Mouse (Mus musculus): Measurements from ENCODE around the gene Chaf1b. TPM values are rescaled to one million over a fixed set of nuclear protein-coding genes. Genes with fewer than 3 reads are reported as not detected.

The Chaf1b gene
- polyA plus RNA-seq, 1 experiment from 2014 or later = 40.8 TPM

DNA sequence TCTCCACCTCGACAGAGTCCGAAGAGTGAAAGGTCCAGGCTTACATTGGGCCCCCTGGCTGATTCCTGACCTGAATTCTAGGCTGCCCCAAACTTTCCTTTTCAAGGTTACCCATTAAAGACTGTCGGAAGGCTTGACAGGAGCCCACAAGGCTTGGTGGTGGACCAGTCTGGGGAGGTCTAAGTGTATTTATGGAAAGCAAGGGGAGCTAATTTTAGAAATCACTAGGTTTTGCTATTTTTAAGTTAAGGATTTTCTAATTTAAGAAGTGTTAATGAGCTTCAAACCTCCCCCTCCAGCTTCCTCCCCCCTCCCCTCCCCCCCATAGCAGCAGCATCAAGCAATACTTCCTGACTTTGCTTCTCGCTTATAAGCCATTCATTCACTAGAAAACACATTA is 37.0 kb downstream of the Chaf1b start:
- peaks cover 3% of the 10 kb centered on the region; the same call in 1 of the 2 replicates for H3K4me1 ChIP-seq (ENCODE audit: control insufficient read depth, insufficient read depth, low read length)
- ATAC-seq (replicated peaks; ENCODE audit: extremely low read depth, insufficient read depth, low FRiP score) = no peak
- H3K36me3 ChIP-seq (ENCODE audit: control insufficient read depth, insufficient read depth) = no peaks in the 10 kb centered on the region
- no peaks in the 10 kb centered on the region for H3K9me3 ChIP-seq (replicated peaks; ENCODE audit: control insufficient read depth, low read length)
- no peaks in the 10 kb centered on the region for H3K27me3 ChIP-seq (ENCODE audit: control insufficient read depth, insufficient read depth, low read length)
- 53% methylated on average over 4 of the region's 4 CpGs for WGBS
- no peak overlapping the region for H3K9ac ChIP-seq (ENCODE audit: low read length)
- no peak overlapping the region for H3K4me2 ChIP-seq (ENCODE audit: low read depth, low read length)
- no peak overlapping the region for H3K4me3 ChIP-seq (ENCODE audit: low read length)
- H3K27ac ChIP-seq (ENCODE audit: low read length) = no peak overlapping the region

DNA sequence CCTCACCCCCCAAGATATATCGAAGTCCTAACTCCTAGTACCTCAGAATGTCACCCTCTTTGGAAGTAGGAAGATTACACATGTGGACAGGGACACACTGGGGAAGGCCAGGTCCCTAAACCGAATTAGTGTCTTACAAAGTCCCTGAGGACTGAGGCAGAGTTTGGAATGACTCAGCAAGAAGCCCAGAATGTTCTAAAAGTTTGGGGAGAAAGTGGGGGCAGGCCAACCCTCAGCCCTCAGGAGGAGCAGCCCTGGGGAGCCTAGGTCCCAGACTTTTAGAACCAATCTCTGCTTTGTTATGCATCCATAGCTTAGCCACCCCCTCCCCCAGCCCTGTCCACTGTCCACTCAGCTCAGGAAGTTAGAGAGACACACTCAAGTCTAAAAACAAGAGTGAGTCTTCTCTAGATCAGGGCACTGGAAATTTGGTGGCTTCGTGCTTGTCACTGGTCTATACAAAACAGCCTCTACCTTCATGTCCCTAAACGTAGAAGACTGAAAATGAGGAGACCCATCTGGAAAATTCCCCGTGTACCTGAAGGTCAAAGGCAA is 39.2 kb downstream of the Chaf1b start:
- no peak for ATAC-seq (replicated peaks; ENCODE audit: extremely low read depth, insufficient read depth, low FRiP score)
- no peak overlapping the region for H3K9ac ChIP-seq (ENCODE audit: low read length)
- no peaks in the 10 kb centered on the region for H3K9me3 ChIP-seq (replicated peaks; ENCODE audit: control insufficient read depth, low read length)
- H3K4me2 ChIP-seq (ENCODE audit: low read depth, low read length) = no peak overlapping the region
- 73% methylated on average over 5 of the region's 5 CpGs for WGBS
- no peak overlapping the region for H3K4me3 ChIP-seq (ENCODE audit: low read length)
- H3K27me3 ChIP-seq (ENCODE audit: control insufficient read depth, insufficient read depth, low read length) = no peaks in the 10 kb centered on the region
- H3K4me1 ChIP-seq (ENCODE audit: control insufficient read depth, insufficient read depth, low read length) = peaks cover 3% of the 10 kb centered on the region; the same call in 1 of the 2 replicates
- no peak overlapping the region for H3K27ac ChIP-seq (ENCODE audit: low read length)
- no peaks in the 10 kb centered on the region for H3K36me3 ChIP-seq (ENCODE audit: control insufficient read depth, insufficient read depth)

- no peak for ATAC-seq (replicated peaks; ENCODE audit: extremely low read depth, insufficient read depth, low FRiP score)
- Histone ChIP-seq H3K36me3 (ENCODE audit: control insufficient read depth, insufficient read depth) (no peaks in the 10 kb centered on the region), H3K9me3 (replicated peaks; ENCODE audit: control insufficient read depth, low read length) (no peaks in the 10 kb centered on the region), H3K27me3 (ENCODE audit: control insufficient read depth, insufficient read depth, low read length) (no peaks in the 10 kb centered on the region), H3K9ac (ENCODE audit: low read length) (no peak overlapping the region), H3K4me2 (ENCODE audit: low read depth, low read length) (no peak overlapping the region), H3K27ac (ENCODE audit: low read length) (no peak overlapping the region), H3K4me3 (ENCODE audit: low read length) (no peak overlapping the region), H3K4me1 (ENCODE audit: control insufficient read depth, insufficient read depth, low read length) (no peaks in the 10 kb centered on the region)
- WGBS = 69% methylated on average over 7 of the region's 7 CpGs
Observed at GRCm38 (mm10) chr16:93923788-93924187, 40.1 kb downstream of the Chaf1b start.

- Histone ChIP-seq H3K9ac (ENCODE audit: low read length) (no peak overlapping the region), H3K27me3 (ENCODE audit: control insufficient read depth, insufficient read depth, low read length) (no peaks in the 10 kb centered on the region; the same call in 1 of the 2 replicates), H3K4me1 (ENCODE audit: control insufficient read depth, insufficient read depth, low read length) (no peaks in the 10 kb centered on the region), H3K36me3 (ENCODE audit: control insufficient read depth, insufficient read depth) (no peaks in the 10 kb centered on the region), H3K27ac (ENCODE audit: low read length) (no peak overlapping the region), H3K4me2 (ENCODE audit: low read depth, low read length) (no peak overlapping the region), H3K9me3 (replicated peaks; ENCODE audit: control insufficient read depth, low read length) (no peaks in the 10 kb centered on the region), H3K4me3 (ENCODE audit: low read length) (no peak overlapping the region)
- ATAC-seq (replicated peaks; ENCODE audit: extremely low read depth, insufficient read depth, low FRiP score) = no peak
- WGBS = 74% methylated on average over 8 of the region's 8 CpGs
Observed at GRCm38 (mm10) chr16:93925684-93926247, 42.1 kb downstream of the Chaf1b start.

GRCm38 (mm10) chr16:93929370-93930032 is 45.8 kb downstream of the Chaf1b start:
- Histone ChIP-seq H3K4me2 (ENCODE audit: low read depth, low read length) (no peak overlapping the region), H3K4me3 (ENCODE audit: low read length) (no peak overlapping the region), H3K9ac (ENCODE audit: low read length) (no peak overlapping the region), H3K9me3 (replicated peaks; ENCODE audit: control insufficient read depth, low read length) (no peaks in the 10 kb centered on the region), H3K27me3 (ENCODE audit: control insufficient read depth, insufficient read depth, low read length) (peaks cover 5% of the 10 kb centered on the region), H3K36me3 (ENCODE audit: control insufficient read depth, insufficient read depth) (no peaks in the 10 kb centered on the region), H3K27ac (ENCODE audit: low read length) (no peak overlapping the region), H3K4me1 (ENCODE audit: control insufficient read depth, insufficient read depth, low read length) (no peaks in the 10 kb centered on the region)
- 80% methylated on average over 17 of the region's 17 CpGs for WGBS
- no peak for ATAC-seq (replicated peaks; ENCODE audit: extremely low read depth, insufficient read depth, low FRiP score)

- Histone ChIP-seq H3K9ac (ENCODE audit: low read length) (no peak overlapping the region), H3K9me3 (replicated peaks; ENCODE audit: control insufficient read depth, low read length) (no peaks in the 10 kb centered on the region), H3K36me3 (ENCODE audit: control insufficient read depth, insufficient read depth) (no peaks in the 10 kb centered on the region), H3K4me3 (ENCODE audit: low read length) (no peak overlapping the region), H3K27ac (ENCODE audit: low read length) (no peak overlapping the region), H3K4me1 (ENCODE audit: control insufficient read depth, insufficient read depth, low read length) (peaks cover 3% of the 10 kb centered on the region; the same call in 1 of the 2 replicates), H3K27me3 (ENCODE audit: control insufficient read depth, insufficient read depth, low read length) (peaks cover 28% of the 10 kb centered on the region), H3K4me2 (ENCODE audit: low read depth, low read length) (no peak overlapping the region)
- ATAC-seq (replicated peaks; ENCODE audit: extremely low read depth, insufficient read depth, low FRiP score) = no peak
- WGBS = 68% methylated on average over 17 of the region's 17 CpGs
Observed at GRCm38 (mm10) chr16:93932185-93933168, 48.8 kb downstream of the Chaf1b start.

- Histone ChIP-seq H3K36me3 (ENCODE audit: control insufficient read depth, insufficient read depth) (no peaks in the 10 kb centered on the region), H3K9ac (ENCODE audit: low read length) (no peak overlapping the region), H3K4me3 (ENCODE audit: low read length) (peak overlapping the region; percentile 17), H3K27ac (ENCODE audit: low read length) (no peak overlapping the region), H3K4me1 (ENCODE audit: control insufficient read depth, insufficient read depth, low read length) (peaks cover 5% of the 10 kb centered on the region), H3K4me2 (ENCODE audit: low read depth, low read length) (peak overlapping the region; percentile 42), H3K27me3 (ENCODE audit: control insufficient read depth, insufficient read depth, low read length) (peaks cover 34% of the 10 kb centered on the region), H3K9me3 (replicated peaks; ENCODE audit: control insufficient read depth, low read length) (no peaks in the 10 kb centered on the region)
- WGBS = 24% methylated on average over 13 of the region's 13 CpGs
- no peak for ATAC-seq (replicated peaks; ENCODE audit: extremely low read depth, insufficient read depth, low FRiP score)
Observed at GRCm38 (mm10) chr16:93934588-93934987, 50.9 kb downstream of the Chaf1b start.

DNA sequence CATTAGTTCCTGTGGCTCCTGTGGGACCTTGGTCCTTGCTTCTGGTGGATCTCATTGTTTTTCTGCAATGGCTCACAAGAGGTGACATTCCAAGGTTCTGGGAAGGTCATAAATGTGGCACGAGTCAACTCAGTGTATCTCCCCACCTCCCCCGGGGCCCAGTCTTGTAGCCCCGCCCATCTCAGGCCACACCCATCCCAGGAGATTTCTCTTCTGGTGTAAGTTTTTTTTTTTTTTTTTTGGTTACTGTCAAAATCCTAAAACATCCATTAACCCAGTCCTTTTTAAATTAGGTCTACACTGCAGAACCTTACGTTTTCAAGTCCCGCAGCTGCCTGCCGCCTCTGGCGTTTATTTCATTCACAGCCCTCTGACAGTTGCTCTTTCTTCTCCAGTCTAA is 51.3 kb downstream of the Chaf1b start:
- Histone ChIP-seq H3K4me2 (ENCODE audit: low read depth, low read length) (peak overlapping the region; percentile 42), H3K27ac (ENCODE audit: low read length) (no peak overlapping the region), H3K4me3 (ENCODE audit: low read length) (peak overlapping the region; percentile 17), H3K27me3 (ENCODE audit: control insufficient read depth, insufficient read depth, low read length) (peaks cover 34% of the 10 kb centered on the region), H3K9ac (ENCODE audit: low read length) (no peak overlapping the region), H3K9me3 (replicated peaks; ENCODE audit: control insufficient read depth, low read length) (no peaks in the 10 kb centered on the region), H3K4me1 (ENCODE audit: control insufficient read depth, insufficient read depth, low read length) (peaks cover 5% of the 10 kb centered on the region), H3K36me3 (ENCODE audit: control insufficient read depth, insufficient read depth) (no peaks in the 10 kb centered on the region)
- no peak for ATAC-seq (replicated peaks; ENCODE audit: extremely low read depth, insufficient read depth, low FRiP score)
- WGBS = 17% methylated on average over 7 of the region's 7 CpGs

Data from heart, embryonic 16.5 days (tissue).